Mouse (Mus musculus): ENCODE measurements around the gene Kdelc1. TPM values are rescaled to one million over a fixed set of nuclear protein-coding genes. Genes with fewer than 3 reads are reported as not detected.

Gene Kdelc1
- polyA plus RNA-seq, 1 experiment = 16.2 TPM

GRCm38 (mm10) chr1:44117571-44117970 is 1.0 kb downstream of the Kdelc1 start:
- Histone ChIP-seq H3K36me3 (ENCODE audit: control insufficient read depth, insufficient read depth) (peaks cover 41% of the 10 kb centered on the region), H3K4me3 (ENCODE audit: insufficient read depth, poor library complexity, severe bottlenecking) (peak overlapping the region; percentile 81), H3K79me3 (ENCODE audit: low read depth) (peaks cover 21% of the 10 kb centered on the region), H3ac (ENCODE audit: control insufficient read depth, insufficient read length, low read depth) (peak overlapping the region; percentile 53), H3K27me3 (ENCODE audit: control insufficient read depth, insufficient read depth, insufficient read length) (no peaks in the 10 kb centered on the region), H3K79me2 (ENCODE audit: control insufficient read depth, insufficient read depth) (peaks cover 48% of the 10 kb centered on the region)
- TF ChIP-seq CEBPB (IDR thresholded peaks at IDR 0.05; ENCODE audit: low read depth) (no peak), MYOD1 (IDR thresholded peaks at IDR 0.05; ENCODE audit: control insufficient read depth, insufficient read length, low read depth) (no peak), FOSL1 (IDR thresholded peaks at IDR 0.05; ENCODE audit: insufficient read depth, low read length, poor library complexity, severe bottlenecking) (no peak), MYOG (IDR thresholded peaks at IDR 0.05; ENCODE audit: control insufficient read depth, extremely low read depth, insufficient read length) (no peak), USF1 (IDR thresholded peaks at IDR 0.05; ENCODE audit: low read depth) (no peak), MAX (IDR thresholded peaks at IDR 0.05) (no peak), CTCF (IDR thresholded peaks at IDR 0.05; ENCODE audit: control insufficient read depth, insufficient read depth, insufficient read length) (no peak)

- peak overlapping the region; percentile 19 for H3ac ChIP-seq (ENCODE audit: control insufficient read depth, insufficient read length, low read depth)
- H3K27me3 ChIP-seq (ENCODE audit: control insufficient read depth, insufficient read depth, insufficient read length) = no peaks in the 10 kb centered on the region
- peaks cover 30% of the 10 kb centered on the region for H3K79me3 ChIP-seq (ENCODE audit: low read depth)
- no peak for TF ChIP-seq FOSL1 (IDR thresholded peaks at IDR 0.05; ENCODE audit: insufficient read depth, low read length, poor library complexity, severe bottlenecking)
- no peak for TF ChIP-seq CTCF (IDR thresholded peaks at IDR 0.05; ENCODE audit: control insufficient read depth, insufficient read depth, insufficient read length)
- no peak for TF ChIP-seq CEBPB (IDR thresholded peaks at IDR 0.05; ENCODE audit: low read depth)
- no peak for TF ChIP-seq MYOD1 (IDR thresholded peaks at IDR 0.05; ENCODE audit: control insufficient read depth, insufficient read length, low read depth)
- no peak for TF ChIP-seq MAX (IDR thresholded peaks at IDR 0.05)
- TF ChIP-seq USF1 (IDR thresholded peaks at IDR 0.05; ENCODE audit: low read depth) = no peak
- no peak for TF ChIP-seq MYOG (IDR thresholded peaks at IDR 0.05; ENCODE audit: control insufficient read depth, extremely low read depth, insufficient read length)
- H3K79me2 ChIP-seq (ENCODE audit: control insufficient read depth, insufficient read depth) = peaks cover 38% of the 10 kb centered on the region
- H3K4me3 ChIP-seq (ENCODE audit: insufficient read depth, poor library complexity, severe bottlenecking) = peak overlapping the region; percentile 66
- H3K36me3 ChIP-seq (ENCODE audit: control insufficient read depth, insufficient read depth) = peaks cover 33% of the 10 kb centered on the region
These were observed 15.7 kb downstream of the Kdelc1 start for GRCm38 (mm10) chr1:44102939-44103338.

DNA sequence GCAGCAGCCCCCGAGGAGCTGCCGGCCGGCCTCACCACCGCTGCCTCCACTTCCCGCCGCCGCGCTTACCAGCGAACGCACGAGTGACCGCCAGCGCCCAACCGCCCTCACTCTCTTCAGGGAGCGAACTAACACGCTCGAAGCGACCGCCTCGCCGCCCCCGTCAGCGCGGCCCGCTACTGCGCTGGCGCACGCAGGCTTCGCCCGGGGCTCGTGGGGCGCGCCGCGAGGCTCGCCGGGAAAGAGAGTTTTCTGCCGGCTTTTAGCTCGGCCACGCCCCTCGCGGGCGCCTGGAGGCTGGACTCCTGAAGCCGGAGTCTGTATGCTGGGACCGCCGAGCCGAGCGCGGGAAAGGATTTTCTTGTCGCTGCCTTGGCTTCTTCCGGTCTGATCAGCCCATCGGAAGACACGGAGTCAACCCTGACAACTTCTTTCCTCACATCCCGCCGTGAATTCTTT is 16.3 kb downstream of the Kdelc1 start, which contains the start of gene Tex30:
Gene Tex30 (minus strand): TSS at position 183 of the 459 bp plus-strand sequence.
- H3K79me2 ChIP-seq (ENCODE audit: control insufficient read depth, insufficient read depth) = peaks cover 44% of the 10 kb centered on the region
- TF ChIP-seq FOSL1 (IDR thresholded peaks at IDR 0.05; ENCODE audit: insufficient read depth, low read length, poor library complexity, severe bottlenecking) = no peak
- TF ChIP-seq CTCF (IDR thresholded peaks at IDR 0.05; ENCODE audit: control insufficient read depth, insufficient read depth, insufficient read length) = no peak
- TF ChIP-seq MYOG (IDR thresholded peaks at IDR 0.05; ENCODE audit: control insufficient read depth, extremely low read depth, insufficient read length) = no peak
- peak; percentile 70 for TF ChIP-seq MAX (IDR thresholded peaks at IDR 0.05)
- no peak for TF ChIP-seq CEBPB (IDR thresholded peaks at IDR 0.05; ENCODE audit: low read depth)
- H3K4me3 ChIP-seq (ENCODE audit: insufficient read depth, poor library complexity, severe bottlenecking) = peak within 1 kb of the TSS; percentile 66
- H3K27me3 ChIP-seq (ENCODE audit: control insufficient read depth, insufficient read depth, insufficient read length) = no peaks in the 10 kb centered on the region
- H3K79me3 ChIP-seq (ENCODE audit: low read depth) = peaks cover 36% of the 10 kb centered on the region
- H3ac ChIP-seq (ENCODE audit: control insufficient read depth, insufficient read length, low read depth) = peak within 1 kb of the TSS; percentile 86
- H3K36me3 ChIP-seq (ENCODE audit: control insufficient read depth, insufficient read depth) = peaks cover 31% of the 10 kb centered on the region

GRCm38 (mm10) chr1:44101448-44102225 is 17.0 kb downstream of the Kdelc1 start:
- Histone ChIP-seq H3ac (ENCODE audit: control insufficient read depth, insufficient read length, low read depth) (peak overlapping the region; percentile 86), H3K79me2 (ENCODE audit: control insufficient read depth, insufficient read depth) (peaks cover 51% of the 10 kb centered on the region), H3K4me3 (ENCODE audit: insufficient read depth, poor library complexity, severe bottlenecking) (peak overlapping the region; percentile 66), H3K36me3 (ENCODE audit: control insufficient read depth, insufficient read depth) (peaks cover 30% of the 10 kb centered on the region), H3K27me3 (ENCODE audit: control insufficient read depth, insufficient read depth, insufficient read length) (no peaks in the 10 kb centered on the region), H3K79me3 (ENCODE audit: low read depth) (peaks cover 42% of the 10 kb centered on the region)
- no peak for TF ChIP-seq MAX (IDR thresholded peaks at IDR 0.05)
- TF ChIP-seq USF1 (IDR thresholded peaks at IDR 0.05; ENCODE audit: low read depth) = no peak
- TF ChIP-seq FOSL1 (IDR thresholded peaks at IDR 0.05; ENCODE audit: insufficient read depth, low read length, poor library complexity, severe bottlenecking) = no peak
- TF ChIP-seq MYOD1 (IDR thresholded peaks at IDR 0.05; ENCODE audit: control insufficient read depth, insufficient read length, low read depth) = no peak
- TF ChIP-seq CTCF (IDR thresholded peaks at IDR 0.05; ENCODE audit: control insufficient read depth, insufficient read depth, insufficient read length) = no peak

DNA sequence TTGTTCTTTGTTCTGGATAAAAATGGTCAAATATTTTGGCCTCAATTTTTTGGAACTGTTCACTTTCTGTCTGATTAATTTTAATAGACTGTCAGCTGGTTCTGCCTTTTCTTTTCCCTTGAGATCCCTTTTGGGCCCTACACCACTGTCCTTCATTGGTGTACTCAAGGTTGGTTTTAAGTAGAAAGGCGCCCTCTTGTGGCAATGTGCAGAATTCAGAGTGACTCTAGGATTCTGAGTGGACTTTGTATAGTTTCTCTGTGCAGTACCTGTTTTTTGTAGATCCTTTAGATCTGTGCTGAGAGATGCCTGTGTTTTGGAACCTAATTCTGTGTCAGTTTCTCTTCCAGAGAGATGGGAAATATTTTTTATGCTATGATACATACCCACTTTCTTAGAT is 54.0 kb downstream of the Kdelc1 start:
- Histone ChIP-seq H3ac (ENCODE audit: control insufficient read depth, insufficient read length, low read depth) (no peak overlapping the region), H3K79me3 (ENCODE audit: low read depth) (no peaks in the 10 kb centered on the region), H3K4me3 (ENCODE audit: insufficient read depth, poor library complexity, severe bottlenecking) (no peak overlapping the region), H3K36me3 (ENCODE audit: control insufficient read depth, insufficient read depth) (no peaks in the 10 kb centered on the region), H3K27me3 (ENCODE audit: control insufficient read depth, insufficient read depth, insufficient read length) (no peaks in the 10 kb centered on the region), H3K79me2 (ENCODE audit: control insufficient read depth, insufficient read depth) (no peaks in the 10 kb centered on the region)
- TF ChIP-seq MYOG (IDR thresholded peaks at IDR 0.05; ENCODE audit: control insufficient read depth, extremely low read depth, insufficient read length) (no peak), FOSL1 (IDR thresholded peaks at IDR 0.05; ENCODE audit: insufficient read depth, low read length, poor library complexity, severe bottlenecking) (no peak), USF1 (IDR thresholded peaks at IDR 0.05; ENCODE audit: low read depth) (no peak), CTCF (IDR thresholded peaks at IDR 0.05; ENCODE audit: control insufficient read depth, insufficient read depth, insufficient read length) (no peak), MYOD1 (IDR thresholded peaks at IDR 0.05; ENCODE audit: control insufficient read depth, insufficient read length, low read depth) (no peak), MAX (IDR thresholded peaks at IDR 0.05) (no peak), CEBPB (IDR thresholded peaks at IDR 0.05; ENCODE audit: low read depth) (no peak)

Measured in C2C12 (cell line).